Mouse (Mus musculus) cortical plate, adult 2 months (tissue): ENCODE data around the gene Prss22.

Source experiments
- CTCF ChIP-seq: fragments of 200-500 bp; IDR thresholded peaks from 2 replicates; pipeline ENCODE4 v1.5.1; 2011; ENCODE audit warnings: mild to moderate bottlenecking, control low read depth, low read length; ENCODE audit not compliant: insufficient read depth; ENCODE audit errors: extremely low read depth
- POLR2A ChIP-seq: fragments of 200-500 bp; IDR thresholded peaks from 2 replicates; pipeline ENCODE4 v1.6.1; 2011; ENCODE audit warnings: mild to moderate bottlenecking, low read length, control low read depth; ENCODE audit not compliant: insufficient read depth; ENCODE audit errors: extremely low read depth

DNA sequence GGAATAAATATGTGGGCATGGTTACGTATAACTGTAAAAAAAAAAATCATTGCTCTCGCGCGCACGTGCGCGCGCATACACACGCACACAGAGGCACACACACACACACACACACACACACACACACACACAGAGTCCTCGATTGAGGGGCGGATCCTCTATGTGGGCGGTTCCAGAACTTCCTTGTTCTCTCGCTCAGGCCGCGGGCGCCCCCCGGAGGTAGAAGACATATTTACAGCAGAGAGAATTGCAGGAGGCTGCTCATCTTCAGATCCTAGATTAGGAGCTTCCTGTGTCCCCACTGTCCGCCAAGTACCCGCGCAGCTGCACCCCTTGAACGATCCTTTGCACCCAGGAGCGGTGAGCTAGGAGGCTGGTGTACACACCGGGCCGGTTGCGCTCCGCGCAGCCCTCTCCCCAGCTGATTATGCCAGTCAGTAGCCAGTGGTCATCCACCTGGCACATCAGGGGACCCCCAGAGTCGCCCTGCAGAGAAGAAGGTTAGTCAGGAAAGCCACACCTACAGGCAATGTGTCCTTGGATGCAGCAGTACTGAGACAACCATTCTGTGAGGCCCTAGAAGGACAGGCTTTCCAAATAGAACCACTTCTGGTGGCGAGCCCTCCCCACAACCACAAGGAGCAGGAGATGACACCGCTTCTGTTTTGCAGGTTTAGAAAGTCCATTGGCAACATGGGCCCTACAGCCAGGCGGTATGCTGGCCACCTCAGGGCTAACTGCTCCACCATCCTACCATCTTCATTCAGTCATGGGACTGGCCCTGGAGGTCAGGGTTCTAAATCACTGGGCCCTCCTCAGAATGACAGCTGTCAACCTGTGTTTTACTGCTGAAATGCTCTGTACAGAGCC, 4.1 kb downstream of the Prss22 start:
- TF ChIP-seq POLR2A (no peak), CTCF (peak; percentile 60)
